Mouse (Mus musculus): ENCODE results near the gene Islr. TPM values are rescaled to one million over a fixed set of nuclear protein-coding genes. Genes with fewer than 3 reads are reported as not detected.

Gene Islr
- polyA plus RNA-seq, 1 experiment from 2014 or later = 210 TPM

- H3K4me3 ChIP-seq = no peak overlapping the region
These were observed 10.5 kb upstream of the Islr start for GRCm38 (mm10) chr9:58214519-58215180.

GRCm38 (mm10) chr9:58213865-58214264, 9.8 kb upstream of the Islr start:
- H3K4me3 ChIP-seq = no peak overlapping the region
- WGBS = 12% methylated on average over 5 of the region's 5 CpGs
- peaks cover 14% of the 10 kb centered on the region for H3K4me1 ChIP-seq
- no peak for ATAC-seq (ENCODE audit: low FRiP score, low read depth)
- H3K4me2 ChIP-seq (replicated peaks) = no peak overlapping the region
- no peaks in the 10 kb centered on the region for H3K36me3 ChIP-seq
- peaks cover 6% of the 10 kb centered on the region; the same call in 1 of the 2 replicates for H3K27me3 ChIP-seq
- no peak overlapping the region for H3K27ac ChIP-seq
- H3K9ac ChIP-seq = no peak overlapping the region
- H3K9me3 ChIP-seq = no peaks in the 10 kb centered on the region; the same call in 1 of the 2 replicates

More at GRCm38 (mm10) chr9:58214519-58215180, 10.5 kb upstream of the Islr start:
- Histone ChIP-seq H3K9ac (no peak overlapping the region), H3K4me1 (peaks cover 16% of the 10 kb centered on the region), H3K9me3 (no peaks in the 10 kb centered on the region; the same call in 1 of the 2 replicates), H3K27ac (no peak overlapping the region), H3K36me3 (peaks cover 5% of the 10 kb centered on the region), H3K4me2 (replicated peaks) (no peak overlapping the region), H3K27me3 (peaks cover 6% of the 10 kb centered on the region; the same call in 1 of the 2 replicates)
- 52% methylated on average over 8 of the region's 8 CpGs for WGBS
- ATAC-seq (ENCODE audit: low FRiP score, low read depth) = peak; percentile 60

- ATAC-seq (ENCODE audit: low FRiP score, low read depth) = no peak
- no peaks in the 10 kb centered on the region for H3K36me3 ChIP-seq
- no peak overlapping the region for H3K27ac ChIP-seq
- H3K9ac ChIP-seq = no peak overlapping the region
- H3K4me3 ChIP-seq = no peak overlapping the region
- peaks cover 6% of the 10 kb centered on the region; the same call in 1 of the 2 replicates for H3K27me3 ChIP-seq
- no peak overlapping the region for H3K4me2 ChIP-seq (replicated peaks)
- H3K4me1 ChIP-seq = peaks cover 14% of the 10 kb centered on the region
- WGBS = 63% methylated on average over 5 of the region's 5 CpGs
- no peaks in the 10 kb centered on the region; the same call in 1 of the 2 replicates for H3K9me3 ChIP-seq
These were observed 9.3 kb upstream of the Islr start for GRCm38 (mm10) chr9:58213377-58213776.

- Histone ChIP-seq H3K36me3 (no peaks in the 10 kb centered on the region), H3K9ac (no peak overlapping the region), H3K27ac (no peak overlapping the region), H3K27me3 (peaks cover 16% of the 10 kb centered on the region), H3K9me3 (no peaks in the 10 kb centered on the region; the same call in 1 of the 2 replicates), H3K4me2 (replicated peaks) (no peak overlapping the region), H3K4me3 (no peak overlapping the region), H3K4me1 (peaks cover 14% of the 10 kb centered on the region)
- ATAC-seq (ENCODE audit: low FRiP score, low read depth) = no peak
- WGBS = 69% methylated on average over 2 of the region's 2 CpGs
These were observed 6.2 kb upstream of the Islr start for GRCm38 (mm10) chr9:58210304-58210627.

- Histone ChIP-seq H3K9ac (no peak overlapping the region), H3K4me1 (peaks cover 9% of the 10 kb centered on the region; the same call in 1 of the 2 replicates), H3K4me2 (replicated peaks) (no peak overlapping the region), H3K27ac (no peak overlapping the region), H3K9me3 (no peaks in the 10 kb centered on the region; the same call in 1 of the 2 replicates), H3K27me3 (peaks cover 22% of the 10 kb centered on the region), H3K4me3 (no peak overlapping the region), H3K36me3 (no peaks in the 10 kb centered on the region)
- WGBS = 77% methylated on average over 8 of the region's 8 CpGs
- no peak for ATAC-seq (ENCODE audit: low FRiP score, low read depth)
These were observed 5.6 kb upstream of the Islr start for GRCm38 (mm10) chr9:58209462-58210303.

- Histone ChIP-seq H3K9me3 (no peaks in the 10 kb centered on the region; the same call in 1 of the 2 replicates), H3K9ac (no peak overlapping the region), H3K27me3 (peaks cover 45% of the 10 kb centered on the region), H3K4me2 (replicated peaks) (no peak overlapping the region), H3K27ac (no peak overlapping the region), H3K4me1 (peaks cover 28% of the 10 kb centered on the region), H3K4me3 (no peak overlapping the region), H3K36me3 (no peaks in the 10 kb centered on the region)
- 83% methylated on average over 7 of the region's 7 CpGs for WGBS
- no peak for ATAC-seq (ENCODE audit: low FRiP score, low read depth)
These were observed 1.9 kb upstream of the Islr start for GRCm38 (mm10) chr9:58206013-58206412.

- no peaks in the 10 kb centered on the region for H3K9me3 ChIP-seq
- H3K36me3 ChIP-seq = no peaks in the 10 kb centered on the region
- H3K27me3 ChIP-seq = peaks cover 60% of the 10 kb centered on the region
- H3K27ac ChIP-seq = no peak overlapping the region
- 3% methylated on average over 18 of the region's 18 CpGs for WGBS
- peak overlapping the region; percentile 42 for H3K4me3 ChIP-seq
- H3K4me2 ChIP-seq (replicated peaks) = peak overlapping the region; percentile 64
- peak; percentile 79; the same call in 1 of the 2 replicates for ATAC-seq (ENCODE audit: low FRiP score, low read depth)
- peaks cover 43% of the 10 kb centered on the region for H3K4me1 ChIP-seq
- no peak overlapping the region; the same call in 1 of the 2 replicates for H3K9ac ChIP-seq
These were observed 418 bp upstream of the Islr start for GRCm38 (mm10) chr9:58204448-58205000.

GRCm38 (mm10) chr9:58202676-58203453, 1.2 kb downstream of the Islr start:
- Histone ChIP-seq H3K9ac (0 out of 2 replicates have a peak overlapping the region, but pooled peaks have one; percentile 25), H3K9me3 (no peaks in the 10 kb centered on the region), H3K27me3 (peaks cover 77% of the 10 kb centered on the region), H3K36me3 (no peaks in the 10 kb centered on the region), H3K27ac (no peak overlapping the region), H3K4me3 (peak overlapping the region; percentile 42), H3K4me1 (peaks cover 60% of the 10 kb centered on the region), H3K4me2 (replicated peaks) (peak overlapping the region; percentile 64)
- ATAC-seq (ENCODE audit: low FRiP score, low read depth) = no peak
- 5% methylated on average over 14 of the region's 14 CpGs for WGBS

GRCm38 (mm10) chr9:58201861-58202549, 2.1 kb downstream of the Islr start:
- H3K4me2 ChIP-seq (replicated peaks) = peak overlapping the region; percentile 64
- WGBS = 1% methylated on average over 37 of the region's 37 CpGs
- peaks cover 68% of the 10 kb centered on the region for H3K4me1 ChIP-seq
- ATAC-seq (ENCODE audit: low FRiP score, low read depth) = no peak
- H3K9me3 ChIP-seq = no peaks in the 10 kb centered on the region
- no peaks in the 10 kb centered on the region for H3K36me3 ChIP-seq
- peaks cover 83% of the 10 kb centered on the region for H3K27me3 ChIP-seq
- H3K27ac ChIP-seq = no peak overlapping the region
- H3K9ac ChIP-seq = peak overlapping the region; percentile 48
- peak overlapping the region; percentile 36 for H3K4me3 ChIP-seq

GRCm38 (mm10) chr9:58201091-58201842, 2.8 kb downstream of the Islr start:
- H3K4me3 ChIP-seq = peak overlapping the region; percentile 36
- H3K4me1 ChIP-seq = peaks cover 76% of the 10 kb centered on the region
- peaks cover 87% of the 10 kb centered on the region for H3K27me3 ChIP-seq
- no peak overlapping the region; the same call in 1 of the 2 replicates for H3K27ac ChIP-seq
- peak overlapping the region; percentile 48; the same call in 1 of the 2 replicates for H3K9ac ChIP-seq
- peak overlapping the region; percentile 64 for H3K4me2 ChIP-seq (replicated peaks)
- H3K36me3 ChIP-seq = no peaks in the 10 kb centered on the region
- ATAC-seq (ENCODE audit: low FRiP score, low read depth) = no peak
- WGBS = 2% methylated on average over 24 of the region's 24 CpGs
- no peaks in the 10 kb centered on the region for H3K9me3 ChIP-seq
